Mouse (Mus musculus) limb, embryonic 11.5 days (tissue): ENCODE data around the gene 1700015G11Rik. TPM values are rescaled to one million over a fixed set of nuclear protein-coding genes. Genes with fewer than 3 reads are reported as not detected.

ENCODE experiments used
- polyA plus RNA-seq: library from polyadenylated mRNA; unstranded; fragments of >200 nt; fragmentation: Nextera tagmentation; extraction: Ambion mirVana; gene quantifications from 2 replicates; pipeline ENCODE4 v1.2.1, GENCODE M21; 2014

The 1700015G11Rik gene
- polyA plus RNA-seq, 1 experiment from 2014 or later, result not detected

Other genes with a start within 250 kb of the 1700015G11Rik start
- gene Gas2, start 153.7 kb downstream of the 1700015G11Rik start, polyA plus RNA-seq, result 106 and 109 TPM in 2 replicates
- gene Fancf, start 153.5 kb downstream of the 1700015G11Rik start, polyA plus RNA-seq, result 20.1 and 21.1 TPM in 2 replicates
- gene Svip, start 9.7 kb downstream of the 1700015G11Rik start, polyA plus RNA-seq, result 1.9 and 2.5 TPM in 2 replicates